Mouse (Mus musculus): ENCODE results near the gene Crtc1. TPM values are rescaled to one million over a fixed set of nuclear protein-coding genes. Genes with fewer than 3 reads are reported as not detected.

The Crtc1 gene
- polyA plus RNA-seq, 1 experiment, result 9.6 TPM

- H3K79me2 ChIP-seq (ENCODE audit: control insufficient read depth, insufficient read depth), result no peaks in the 10 kb centered on the region
- H3K4me2 ChIP-seq (ENCODE audit: low read depth), result no peak overlapping the region
- no peaks in the 10 kb centered on the region for H3K36me3 ChIP-seq (ENCODE audit: control insufficient read depth, insufficient read depth)
- no peak overlapping the region for H3K4me3 ChIP-seq
- no peaks in the 10 kb centered on the region for H3K27me3 ChIP-seq (ENCODE audit: control insufficient read depth, insufficient read depth, insufficient read length)
- TF ChIP-seq MAX (IDR thresholded peaks at IDR 0.05; ENCODE audit: low read depth) (no peak), SRF (IDR thresholded peaks at IDR 0.05; ENCODE audit: control insufficient read depth, insufficient read length, low read depth) (no peak), MYOG (IDR thresholded peaks at IDR 0.05; ENCODE audit: control insufficient read depth in 1 of 3, insufficient read depth in 1 of 3, insufficient read length in 2 of 3, low read depth in 2 of 3) (no peak), TCF12 (IDR thresholded peaks at IDR 0.05; ENCODE audit: insufficient read depth, poor library complexity, severe bottlenecking) (no peak), TCF3 (IDR thresholded peaks at IDR 0.05; ENCODE audit: insufficient read length, low read depth) (no peak), MYOD1 (IDR thresholded peaks at IDR 0.05; ENCODE audit: control insufficient read depth in 1 of 3, insufficient read length in 2 of 3, low read depth in 2 of 3) (no peak), E2F4 (IDR thresholded peaks at IDR 0.05; ENCODE audit: insufficient read depth) (no peak), CEBPB (IDR thresholded peaks at IDR 0.05; ENCODE audit: insufficient read depth, poor library complexity, severe bottlenecking) (no peak), REST (IDR thresholded peaks at IDR 0.05; ENCODE audit: insufficient read depth, insufficient read length) (no peak), POLR2AphosphoS2 (IDR thresholded peaks at IDR 0.05; ENCODE audit: insufficient read length, low read depth) (no peak)
- no peak overlapping the region for H3ac ChIP-seq (ENCODE audit: control insufficient read depth, insufficient read length)
These were observed 30.4 kb downstream of the Crtc1 start for GRCm38 (mm10) chr8:70409019-70409418.

GRCm38 (mm10) chr8:70408301-70408700 lies 31.1 kb downstream of the Crtc1 start:
- TF ChIP-seq TCF3 (IDR thresholded peaks at IDR 0.05; ENCODE audit: insufficient read length, low read depth) (no peak), MYOD1 (IDR thresholded peaks at IDR 0.05; ENCODE audit: control insufficient read depth in 1 of 3, insufficient read length in 2 of 3, low read depth in 2 of 3) (peak in 1 of 3 experiments; percentile 76), REST (IDR thresholded peaks at IDR 0.05; ENCODE audit: insufficient read depth, insufficient read length) (no peak), POLR2AphosphoS2 (IDR thresholded peaks at IDR 0.05; ENCODE audit: insufficient read length, low read depth) (no peak), E2F4 (IDR thresholded peaks at IDR 0.05; ENCODE audit: insufficient read depth) (no peak), POLR2A (IDR thresholded peaks at IDR 0.05; ENCODE audit: insufficient read length, low read depth) (no peak), TCF12 (IDR thresholded peaks at IDR 0.05; ENCODE audit: insufficient read depth, poor library complexity, severe bottlenecking) (no peak), USF1 (IDR thresholded peaks at IDR 0.05; ENCODE audit: low read depth) (no peak), CEBPB (IDR thresholded peaks at IDR 0.05; ENCODE audit: insufficient read depth, poor library complexity, severe bottlenecking) (no peak), SRF (IDR thresholded peaks at IDR 0.05; ENCODE audit: control insufficient read depth, insufficient read length, low read depth) (no peak), MAX (IDR thresholded peaks at IDR 0.05; ENCODE audit: low read depth) (no peak), MYOG (IDR thresholded peaks at IDR 0.05; ENCODE audit: control insufficient read depth in 1 of 3, insufficient read depth in 1 of 3, insufficient read length in 2 of 3, low read depth in 2 of 3) (peak in 1 of 3 experiments; percentile 81)
- H3K27me3 ChIP-seq (ENCODE audit: control insufficient read depth, insufficient read depth, insufficient read length), result no peaks in the 10 kb centered on the region
- no peak overlapping the region for H3K4me3 ChIP-seq
- no peak overlapping the region for H3ac ChIP-seq (ENCODE audit: control insufficient read depth, insufficient read length)
- no peaks in the 10 kb centered on the region for H3K36me3 ChIP-seq (ENCODE audit: control insufficient read depth, insufficient read depth)
- H3K79me2 ChIP-seq (ENCODE audit: control insufficient read depth, insufficient read depth), result no peaks in the 10 kb centered on the region
- no peak overlapping the region for H3K4me2 ChIP-seq (ENCODE audit: low read depth)

DNA sequence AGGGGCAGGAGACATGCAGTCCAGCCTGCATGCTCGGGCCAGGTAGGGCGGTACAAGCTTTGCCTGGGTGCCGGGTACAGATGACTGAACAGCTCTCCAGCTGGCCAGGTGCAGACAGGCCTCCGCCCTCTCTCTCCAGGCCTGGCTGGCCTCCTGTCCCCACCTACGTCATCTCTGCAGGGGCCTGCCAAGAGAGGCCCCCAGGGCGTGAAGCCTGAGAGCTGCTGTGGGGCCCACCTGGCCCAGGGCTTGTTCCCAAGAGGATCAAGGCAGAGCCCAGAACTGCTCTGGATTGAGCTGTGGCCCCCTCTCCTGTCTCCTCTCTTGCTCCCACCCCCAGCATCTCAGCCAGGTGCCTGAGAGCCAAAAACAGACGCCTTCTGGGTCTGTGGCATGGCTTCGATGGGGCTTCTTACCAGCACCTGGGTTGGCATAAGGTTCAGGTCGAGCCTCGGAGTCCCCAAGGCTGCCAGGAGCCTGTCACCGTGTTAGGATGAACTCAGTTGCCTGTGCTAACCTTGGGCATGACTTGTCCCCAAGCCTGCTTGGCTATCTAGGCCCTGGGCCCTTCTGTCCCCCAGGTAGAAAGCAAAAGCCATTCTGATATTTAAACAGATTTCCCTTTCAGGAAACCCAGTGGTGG lies 32.8 kb downstream of the Crtc1 start:
- Histone ChIP-seq H3ac (ENCODE audit: control insufficient read depth, insufficient read length) (no peak overlapping the region), H3K4me2 (ENCODE audit: low read depth) (no peak overlapping the region)

GRCm38 (mm10) chr8:70405189-70405588 lies 34.2 kb downstream of the Crtc1 start:
- H3K36me3 ChIP-seq (ENCODE audit: control insufficient read depth, insufficient read depth), result no peaks in the 10 kb centered on the region
- no peaks in the 10 kb centered on the region for H3K27me3 ChIP-seq (ENCODE audit: control insufficient read depth, insufficient read depth, insufficient read length)
- H3K4me2 ChIP-seq (ENCODE audit: low read depth), result no peak overlapping the region
- TF ChIP-seq POLR2A (IDR thresholded peaks at IDR 0.05; ENCODE audit: insufficient read length, low read depth), result no peak
- TF ChIP-seq POLR2AphosphoS2 (IDR thresholded peaks at IDR 0.05; ENCODE audit: insufficient read length, low read depth), result no peak
- no peak for TF ChIP-seq REST (IDR thresholded peaks at IDR 0.05; ENCODE audit: insufficient read depth, insufficient read length)
- TF ChIP-seq MAX (IDR thresholded peaks at IDR 0.05; ENCODE audit: low read depth), result no peak
- TF ChIP-seq TCF3 (IDR thresholded peaks at IDR 0.05; ENCODE audit: insufficient read length, low read depth), result no peak
- no peak for TF ChIP-seq USF1 (IDR thresholded peaks at IDR 0.05; ENCODE audit: low read depth)
- no peak for TF ChIP-seq TCF12 (IDR thresholded peaks at IDR 0.05; ENCODE audit: insufficient read depth, poor library complexity, severe bottlenecking)
- TF ChIP-seq CEBPB (IDR thresholded peaks at IDR 0.05; ENCODE audit: insufficient read depth, poor library complexity, severe bottlenecking), result no peak
- TF ChIP-seq MYOG (IDR thresholded peaks at IDR 0.05; ENCODE audit: control insufficient read depth in 1 of 3, insufficient read depth in 1 of 3, insufficient read length in 2 of 3, low read depth in 2 of 3), result no peak
- no peak for TF ChIP-seq SRF (IDR thresholded peaks at IDR 0.05; ENCODE audit: control insufficient read depth, insufficient read length, low read depth)
- TF ChIP-seq E2F4 (IDR thresholded peaks at IDR 0.05; ENCODE audit: insufficient read depth), result no peak
- TF ChIP-seq MYOD1 (IDR thresholded peaks at IDR 0.05; ENCODE audit: control insufficient read depth in 1 of 3, insufficient read length in 2 of 3, low read depth in 2 of 3), result no peak
- no peaks in the 10 kb centered on the region for H3K79me2 ChIP-seq (ENCODE audit: control insufficient read depth, insufficient read depth)
- H3ac ChIP-seq (ENCODE audit: control insufficient read depth, insufficient read length), result no peak overlapping the region
- no peak overlapping the region for H3K4me3 ChIP-seq

More for the DNA sequence above, 32.8 kb downstream of the Crtc1 start:
- no peaks in the 10 kb centered on the region for H3K79me2 ChIP-seq (ENCODE audit: control insufficient read depth, insufficient read depth)
- H3K4me3 ChIP-seq, result no peak overlapping the region
- no peak for TF ChIP-seq CEBPB (IDR thresholded peaks at IDR 0.05; ENCODE audit: insufficient read depth, poor library complexity, severe bottlenecking)
- TF ChIP-seq POLR2A (IDR thresholded peaks at IDR 0.05; ENCODE audit: insufficient read length, low read depth), result no peak
- TF ChIP-seq REST (IDR thresholded peaks at IDR 0.05; ENCODE audit: insufficient read depth, insufficient read length), result no peak
- TF ChIP-seq E2F4 (IDR thresholded peaks at IDR 0.05; ENCODE audit: insufficient read depth), result no peak
- TF ChIP-seq MYOD1 (IDR thresholded peaks at IDR 0.05; ENCODE audit: control insufficient read depth in 1 of 3, insufficient read length in 2 of 3, low read depth in 2 of 3), result no peak
- no peak for TF ChIP-seq MAX (IDR thresholded peaks at IDR 0.05; ENCODE audit: low read depth)
- no peak for TF ChIP-seq TCF12 (IDR thresholded peaks at IDR 0.05; ENCODE audit: insufficient read depth, poor library complexity, severe bottlenecking)
- TF ChIP-seq USF1 (IDR thresholded peaks at IDR 0.05; ENCODE audit: low read depth), result no peak
- TF ChIP-seq SRF (IDR thresholded peaks at IDR 0.05; ENCODE audit: control insufficient read depth, insufficient read length, low read depth), result no peak
- TF ChIP-seq TCF3 (IDR thresholded peaks at IDR 0.05; ENCODE audit: insufficient read length, low read depth), result no peak
- TF ChIP-seq POLR2AphosphoS2 (IDR thresholded peaks at IDR 0.05; ENCODE audit: insufficient read length, low read depth), result no peak
- no peak for TF ChIP-seq MYOG (IDR thresholded peaks at IDR 0.05; ENCODE audit: control insufficient read depth in 1 of 3, insufficient read depth in 1 of 3, insufficient read length in 2 of 3, low read depth in 2 of 3)
- H3K27me3 ChIP-seq (ENCODE audit: control insufficient read depth, insufficient read depth, insufficient read length), result no peaks in the 10 kb centered on the region
- H3K36me3 ChIP-seq (ENCODE audit: control insufficient read depth, insufficient read depth), result no peaks in the 10 kb centered on the region
